Mouse (Mus musculus): Measurements from ENCODE around the gene Ch25h.

Ch25h gene

GRCm38 (mm10) chr19:34461451-34462019, 13.4 kb downstream of the Ch25h start:
- Histone ChIP-seq H3K4me1 (replicated peaks; ENCODE audit: low read depth, low read length) (no peaks in the 10 kb centered on the region), H3K36me3 (ENCODE audit: insufficient read depth, low read length) (no peaks in the 10 kb centered on the region), H3K27me3 (ENCODE audit: insufficient read depth, low read length) (no peaks in the 10 kb centered on the region; the same call in 1 of the 2 replicates), H3K9me3 (ENCODE audit: low read length) (no peaks in the 10 kb centered on the region), H3K4me3 (replicated peaks; ENCODE audit: low read length) (no peak overlapping the region)
- TF ChIP-seq NANOG (IDR thresholded peaks at IDR 0.05; ENCODE audit: borderline replicate concordance, low read length) (no peak), POU5F1 (IDR thresholded peaks at IDR 0.05; ENCODE audit: borderline replicate concordance, low read length) (no peak), CTCF (conservative IDR thresholded peaks at IDR 0.05; ENCODE audit: low read length) (no peak)

GRCm38 (mm10) chr19:34450784-34451370, 24.1 kb downstream of the Ch25h start:
- Histone ChIP-seq H3K27me3 (ENCODE audit: insufficient read depth, low read length) (no peaks in the 10 kb centered on the region), H3K9me3 (ENCODE audit: low read length) (no peaks in the 10 kb centered on the region), H3K36me3 (ENCODE audit: insufficient read depth, low read length) (no peaks in the 10 kb centered on the region), H3K4me1 (replicated peaks; ENCODE audit: low read depth, low read length) (no peaks in the 10 kb centered on the region), H3K4me3 (replicated peaks; ENCODE audit: low read length) (no peak overlapping the region)
- TF ChIP-seq NANOG (IDR thresholded peaks at IDR 0.05; ENCODE audit: borderline replicate concordance, low read length) (no peak), CTCF (conservative IDR thresholded peaks at IDR 0.05; ENCODE audit: low read length) (no peak), POU5F1 (IDR thresholded peaks at IDR 0.05; ENCODE audit: borderline replicate concordance, low read length) (no peak)

- Histone ChIP-seq H3K36me3 (ENCODE audit: insufficient read depth, low read length) (no peaks in the 10 kb centered on the region), H3K4me3 (replicated peaks; ENCODE audit: low read length) (no peak overlapping the region), H3K4me1 (replicated peaks; ENCODE audit: low read depth, low read length) (no peaks in the 10 kb centered on the region), H3K27me3 (ENCODE audit: insufficient read depth, low read length) (no peaks in the 10 kb centered on the region), H3K9me3 (ENCODE audit: low read length) (no peaks in the 10 kb centered on the region)
- TF ChIP-seq CTCF (conservative IDR thresholded peaks at IDR 0.05; ENCODE audit: low read length): no peak
- no peak for TF ChIP-seq POU5F1 (IDR thresholded peaks at IDR 0.05; ENCODE audit: borderline replicate concordance, low read length)
- no peak for TF ChIP-seq NANOG (IDR thresholded peaks at IDR 0.05; ENCODE audit: borderline replicate concordance, low read length)
These were observed 26.1 kb downstream of the Ch25h start for GRCm38 (mm10) chr19:34448851-34449250.

- H3K27me3 ChIP-seq (ENCODE audit: insufficient read depth, low read length): no peaks in the 10 kb centered on the region
- H3K4me3 ChIP-seq (replicated peaks; ENCODE audit: low read length): no peak overlapping the region
- no peak for TF ChIP-seq CTCF (conservative IDR thresholded peaks at IDR 0.05; ENCODE audit: low read length)
- TF ChIP-seq POU5F1 (IDR thresholded peaks at IDR 0.05; ENCODE audit: borderline replicate concordance, low read length): no peak
- no peak for TF ChIP-seq NANOG (IDR thresholded peaks at IDR 0.05; ENCODE audit: borderline replicate concordance, low read length)
- no peaks in the 10 kb centered on the region for H3K36me3 ChIP-seq (ENCODE audit: insufficient read depth, low read length)
- H3K4me1 ChIP-seq (replicated peaks; ENCODE audit: low read depth, low read length): no peaks in the 10 kb centered on the region
- H3K9me3 ChIP-seq (ENCODE audit: low read length): no peaks in the 10 kb centered on the region
These were observed 29.5 kb downstream of the Ch25h start for GRCm38 (mm10) chr19:34445410-34446012.

- H3K4me3 ChIP-seq (replicated peaks; ENCODE audit: low read length): no peak overlapping the region
- H3K4me1 ChIP-seq (replicated peaks; ENCODE audit: low read depth, low read length): no peaks in the 10 kb centered on the region
- H3K27me3 ChIP-seq (ENCODE audit: insufficient read depth, low read length): no peaks in the 10 kb centered on the region
- no peaks in the 10 kb centered on the region for H3K36me3 ChIP-seq (ENCODE audit: insufficient read depth, low read length)
- no peaks in the 10 kb centered on the region for H3K9me3 ChIP-seq (ENCODE audit: low read length)
- TF ChIP-seq CTCF (conservative IDR thresholded peaks at IDR 0.05; ENCODE audit: low read length) (no peak), NANOG (IDR thresholded peaks at IDR 0.05; ENCODE audit: borderline replicate concordance, low read length) (no peak), POU5F1 (IDR thresholded peaks at IDR 0.05; ENCODE audit: borderline replicate concordance, low read length) (no peak)
These were observed 30.2 kb downstream of the Ch25h start for GRCm38 (mm10) chr19:34444785-34445184.

GRCm38 (mm10) chr19:34441979-34442378, 33.0 kb downstream of the Ch25h start:
- H3K4me3 ChIP-seq (replicated peaks; ENCODE audit: low read length): no peak overlapping the region
- H3K27me3 ChIP-seq (ENCODE audit: insufficient read depth, low read length): peaks cover 3% of the 10 kb centered on the region; the same call in 1 of the 2 replicates
- no peaks in the 10 kb centered on the region for H3K4me1 ChIP-seq (replicated peaks; ENCODE audit: low read depth, low read length)
- no peaks in the 10 kb centered on the region for H3K36me3 ChIP-seq (ENCODE audit: insufficient read depth, low read length)
- no peaks in the 10 kb centered on the region for H3K9me3 ChIP-seq (ENCODE audit: low read length)
- TF ChIP-seq POU5F1 (IDR thresholded peaks at IDR 0.05; ENCODE audit: borderline replicate concordance, low read length) (no peak), CTCF (conservative IDR thresholded peaks at IDR 0.05; ENCODE audit: low read length) (no peak), NANOG (IDR thresholded peaks at IDR 0.05; ENCODE audit: borderline replicate concordance, low read length) (no peak)

- TF ChIP-seq CTCF (conservative IDR thresholded peaks at IDR 0.05; ENCODE audit: low read length) (no peak), NANOG (IDR thresholded peaks at IDR 0.05; ENCODE audit: borderline replicate concordance, low read length) (no peak), POU5F1 (IDR thresholded peaks at IDR 0.05; ENCODE audit: borderline replicate concordance, low read length) (no peak)
- H3K4me3 ChIP-seq (replicated peaks; ENCODE audit: low read length): no peak overlapping the region
- H3K36me3 ChIP-seq (ENCODE audit: insufficient read depth, low read length): no peaks in the 10 kb centered on the region
- H3K9me3 ChIP-seq (ENCODE audit: low read length): no peaks in the 10 kb centered on the region
- H3K4me1 ChIP-seq (replicated peaks; ENCODE audit: low read depth, low read length): no peaks in the 10 kb centered on the region
- peaks cover 5% of the 10 kb centered on the region; the same call in 1 of the 2 replicates for H3K27me3 ChIP-seq (ENCODE audit: insufficient read depth, low read length)
These were observed 39.8 kb downstream of the Ch25h start for GRCm38 (mm10) chr19:34435197-34435611.

- TF ChIP-seq POU5F1 (IDR thresholded peaks at IDR 0.05; ENCODE audit: borderline replicate concordance, low read length) (no peak), CTCF (conservative IDR thresholded peaks at IDR 0.05; ENCODE audit: low read length) (no peak), NANOG (IDR thresholded peaks at IDR 0.05; ENCODE audit: borderline replicate concordance, low read length) (no peak)
- H3K27me3 ChIP-seq (ENCODE audit: insufficient read depth, low read length): 0 out of 2 replicates have a peak, but pooled peaks cover 3% of the 10 kb centered on the region
- H3K36me3 ChIP-seq (ENCODE audit: insufficient read depth, low read length): no peaks in the 10 kb centered on the region
- H3K4me3 ChIP-seq (replicated peaks; ENCODE audit: low read length): no peak overlapping the region
- no peaks in the 10 kb centered on the region for H3K9me3 ChIP-seq (ENCODE audit: low read length)
- H3K4me1 ChIP-seq (replicated peaks; ENCODE audit: low read depth, low read length): no peaks in the 10 kb centered on the region
These were observed 43.6 kb downstream of the Ch25h start for GRCm38 (mm10) chr19:34431314-34431713.

Measured in E14TG2a.4 (cell line).